Mouse (Mus musculus) urinary bladder, postnatal 14 days (tissue): ENCODE measurements at regions not wholly inside any gene's neighbourhood (a gene's known extent, or its start where the extent isn't known, plus 50 kb on each side); places are given as distances from the start of the nearest gene placed in this dataset.
"Not testable (repeated sequence)": the region's sequence is repeated elsewhere in the genome, so short reads cannot be mapped to it uniquely, and the experiment has no call there.

Experiments
- DNase-seq: peaks from one replicate; pipeline ENCODE4 v3.0.0; 2021; ENCODE audit warnings: low spot score

GRCm38 (mm10) chr10:45855514-45855913 is 277.9 kb downstream of the Hace1 start:
- DNase-seq: no peak

- no peak for DNase-seq
Measured at GRCm38 (mm10) chr10:45859137-45859536, 281.5 kb downstream of the Hace1 start.

- no peak for DNase-seq
Measured at GRCm38 (mm10) chr10:45859909-45860308, 282.3 kb downstream of the Hace1 start.

GRCm38 (mm10) chr10:45860696-45861095 is 283.1 kb downstream of the Hace1 start:
- no peak for DNase-seq

GRCm38 (mm10) chr10:45865793-45866192 is 288.2 kb downstream of the Hace1 start:
- DNase-seq: no peak

GRCm38 (mm10) chr10:45866860-45867259 is 289.2 kb downstream of the Hace1 start:
- DNase-seq: no peak

- DNase-seq: no peak
Measured at GRCm38 (mm10) chr10:45871028-45871427, 293.4 kb downstream of the Hace1 start.

- no peak for DNase-seq
Measured at GRCm38 (mm10) chr10:45872007-45872890, 294.6 kb downstream of the Hace1 start.

- no peak for DNase-seq
Measured at GRCm38 (mm10) chr10:45873805-45874780, 296.5 kb downstream of the Hace1 start.

GRCm38 (mm10) chr10:45875287-45875686 is 297.7 kb downstream of the Hace1 start:
- DNase-seq: not testable (repeated sequence)

GRCm38 (mm10) chr10:45883745-45884144 is 306.1 kb downstream of the Hace1 start:
- DNase-seq: no peak

- DNase-seq: no peak
Measured at GRCm38 (mm10) chr10:45886636-45887035, 309.0 kb downstream of the Hace1 start.

GRCm38 (mm10) chr10:45888835-45889234 is 311.2 kb downstream of the Hace1 start:
- DNase-seq: peak; percentile 30

- no peak for DNase-seq
Measured at GRCm38 (mm10) chr10:45889381-45889951, 311.8 kb downstream of the Hace1 start.

GRCm38 (mm10) chr10:45890088-45890626 is 312.5 kb downstream of the Hace1 start:
- no peak for DNase-seq

- DNase-seq: no peak
Measured at GRCm38 (mm10) chr10:45892464-45892863, 314.8 kb downstream of the Hace1 start.

- no peak for DNase-seq
Measured at GRCm38 (mm10) chr10:45893894-45894831, 316.5 kb downstream of the Hace1 start.

GRCm38 (mm10) chr10:45916928-45917327 is 339.3 kb downstream of the Hace1 start:
- no peak for DNase-seq

GRCm38 (mm10) chr10:45925746-45926145 is 348.1 kb downstream of the Hace1 start:
- no peak for DNase-seq

- DNase-seq: no peak
Measured at GRCm38 (mm10) chr10:45933631-45934310, 356.1 kb downstream of the Hace1 start.
